Mouse (Mus musculus): ENCODE results near the gene Slc38a3.

Slc38a3 gene

DNA sequence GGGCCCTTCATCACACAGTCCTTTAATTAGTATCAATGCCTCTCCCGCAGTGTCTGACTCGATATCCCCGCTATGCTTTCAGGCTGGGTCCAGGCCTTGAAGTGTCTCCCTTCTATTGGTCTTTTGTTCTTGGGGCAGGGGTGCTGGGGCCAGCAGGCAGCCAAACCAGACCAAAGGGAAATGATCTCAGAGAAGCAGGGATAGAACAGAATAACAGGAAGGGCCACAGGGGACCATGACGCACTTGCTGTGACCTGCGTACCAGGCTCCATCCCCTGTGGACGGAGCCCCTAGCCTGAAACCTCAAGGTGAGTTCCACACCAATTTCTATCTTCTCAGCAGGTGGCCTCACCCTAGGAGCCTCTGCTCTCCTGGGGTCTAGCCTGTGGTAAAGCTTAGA, 51.2 kb downstream of the Slc38a3 start:
- no peak for DNase-seq

DNA sequence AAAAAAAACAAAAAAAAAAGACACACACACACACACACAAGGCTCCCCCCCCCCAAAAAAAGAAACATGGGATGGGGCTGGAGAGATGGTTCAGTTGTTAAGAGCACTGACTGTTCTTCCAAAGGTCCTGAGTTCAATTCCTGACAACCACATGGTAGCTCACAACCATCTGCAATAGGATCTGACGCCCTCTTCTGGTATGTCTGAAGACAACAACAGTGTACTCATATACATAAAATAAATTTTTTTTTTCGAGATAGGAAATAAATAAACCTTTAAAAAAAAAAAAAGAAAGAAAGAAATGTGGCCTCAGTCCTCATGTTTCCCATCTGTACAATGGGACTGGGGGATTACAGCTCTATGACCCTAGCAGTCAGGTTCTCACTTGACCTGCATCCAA, 51.9 kb downstream of the Slc38a3 start:
- no peak for DNase-seq

DNA sequence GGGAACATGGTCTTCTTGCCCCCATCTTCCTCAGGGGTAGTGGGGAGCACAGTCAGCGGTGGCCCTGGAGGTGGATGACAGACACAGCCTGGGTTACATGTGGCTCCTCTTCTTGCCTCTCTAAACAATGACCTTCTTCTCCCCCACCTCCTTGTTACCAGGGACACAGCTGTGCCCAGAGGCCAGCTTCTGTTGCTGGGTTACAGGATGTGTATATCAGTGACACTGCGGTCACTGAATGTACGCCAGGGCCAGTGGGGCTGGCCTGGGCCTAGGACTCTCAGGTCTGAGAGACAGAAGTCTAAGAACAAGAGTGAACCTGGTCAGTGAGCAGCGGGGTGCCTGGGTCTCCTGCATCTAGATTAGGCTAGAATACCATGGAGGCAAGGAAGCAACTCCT, 54.3 kb downstream of the Slc38a3 start:
- DNase-seq: no peak

DNA sequence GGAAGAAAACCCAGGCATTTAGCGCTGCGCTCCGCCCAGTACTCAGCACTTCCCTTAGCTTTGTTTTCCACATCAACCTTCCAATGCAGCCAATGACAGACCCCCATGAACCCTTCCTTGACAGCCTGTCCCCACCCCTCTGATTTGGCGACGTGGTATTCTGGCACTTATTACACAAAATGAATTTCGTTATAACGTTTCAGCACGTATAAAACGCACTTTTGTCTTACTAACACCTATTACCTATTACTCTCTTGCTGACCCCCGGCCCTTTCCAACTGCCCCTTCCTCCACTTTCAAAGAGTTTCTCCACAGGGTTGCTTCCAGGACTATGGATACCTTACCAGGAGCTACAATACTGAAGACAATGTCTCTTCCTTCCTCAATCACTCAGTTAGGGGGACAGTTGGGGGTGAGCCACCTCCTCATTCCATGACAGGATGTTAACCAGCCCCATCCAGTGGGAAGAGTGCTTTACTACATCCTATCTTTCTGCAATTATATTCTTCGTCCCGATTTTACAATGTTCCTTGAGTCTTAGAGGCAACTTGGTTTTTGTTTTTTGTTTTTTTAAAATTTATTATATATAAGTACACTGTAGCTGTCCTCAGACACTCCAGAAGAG, 56.3 kb downstream of the Slc38a3 start:
- no peak for DNase-seq

DNA sequence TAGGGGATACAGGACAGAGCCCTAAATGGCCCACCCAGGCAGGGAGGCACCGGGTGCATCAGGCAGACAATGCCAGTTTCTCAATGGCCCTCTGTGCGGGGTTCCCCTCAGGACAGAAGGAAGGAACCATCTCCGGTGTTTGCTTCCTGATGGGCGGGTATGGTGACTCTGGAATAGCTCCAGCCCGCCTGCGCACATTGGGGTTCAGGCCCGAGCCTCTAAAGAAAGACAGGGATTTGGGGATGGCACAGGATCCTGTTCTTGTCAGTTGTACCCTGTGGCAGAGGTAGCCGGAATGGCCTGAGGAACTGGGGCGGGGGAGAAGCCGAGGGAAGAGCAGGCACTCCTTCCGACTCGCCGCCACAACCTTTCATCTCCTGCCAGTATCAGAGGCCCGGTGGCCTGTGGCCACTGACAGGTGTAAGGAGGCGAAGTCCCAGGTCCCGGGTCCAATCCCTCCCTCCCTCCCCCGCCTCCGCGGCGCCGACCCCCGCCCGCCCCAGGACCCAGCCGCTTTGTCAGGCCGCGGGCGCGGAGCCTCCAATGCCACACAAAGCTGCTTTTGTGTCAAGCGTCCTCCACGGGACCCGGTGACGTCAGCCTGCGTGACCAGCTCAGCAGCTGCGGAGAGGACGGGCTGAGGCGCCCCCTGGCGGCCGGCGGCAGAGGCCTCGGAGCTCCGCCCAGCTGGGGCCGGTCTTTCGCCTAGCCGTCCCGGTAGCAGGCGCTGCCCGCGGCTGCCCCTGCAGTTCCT, 57.0 kb downstream of the Slc38a3 start:
- peak; percentile 99 for DNase-seq

DNA sequence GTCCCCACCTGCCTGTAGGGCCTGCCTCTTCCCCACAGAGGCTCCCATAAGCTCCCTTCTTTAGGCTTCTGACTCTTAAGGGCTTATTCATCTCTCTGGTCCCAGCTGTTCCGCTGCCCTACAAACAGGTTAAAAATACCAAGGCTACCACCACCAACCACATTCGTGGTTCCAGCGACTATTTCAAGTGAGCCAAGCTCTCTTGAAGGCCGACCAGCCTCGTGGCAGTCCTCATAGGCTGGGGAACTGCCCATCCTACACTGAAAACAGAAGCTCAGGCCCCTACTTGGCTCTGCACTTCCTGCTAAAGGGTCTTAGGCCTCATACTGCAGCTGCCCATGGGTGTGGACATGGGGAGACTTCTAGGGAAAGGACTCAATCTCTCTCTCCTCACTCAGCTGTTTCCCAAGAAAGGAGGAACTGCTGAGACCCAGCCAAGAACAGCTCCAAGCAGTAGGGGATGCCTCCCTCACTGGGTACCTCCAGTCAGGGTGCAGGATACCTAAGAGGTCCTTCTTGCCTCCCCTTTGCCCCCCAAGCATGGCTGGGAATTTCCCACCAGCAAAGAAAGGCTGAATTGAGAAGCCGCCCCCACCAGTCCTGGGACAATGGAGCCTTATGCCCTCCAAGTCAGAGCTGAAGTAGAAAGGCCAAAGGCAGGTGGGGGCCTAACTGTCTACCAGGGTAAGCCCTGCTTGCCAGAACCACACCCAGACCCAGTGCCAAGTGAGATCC, 57.7 kb downstream of the Slc38a3 start:
- no peak for DNase-seq

DNA sequence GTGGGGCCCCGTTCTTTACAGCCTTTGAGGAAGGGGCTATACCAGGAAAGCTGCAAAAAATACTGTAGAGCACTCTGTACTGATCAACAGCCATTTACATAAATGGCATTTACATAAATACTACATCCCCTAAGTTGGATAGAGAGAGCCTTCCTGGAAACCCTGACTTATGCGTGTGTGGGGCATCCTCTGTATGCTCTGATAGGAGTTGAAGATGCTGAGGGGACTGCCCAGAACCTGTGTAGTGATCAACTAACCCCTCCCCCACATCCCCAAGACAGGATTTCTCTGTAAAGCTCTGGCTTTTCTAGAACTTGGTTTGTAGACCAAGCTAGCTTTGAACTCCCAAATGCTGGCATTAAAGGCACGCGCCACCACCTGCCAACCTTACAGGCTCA, 59.9 kb downstream of the Slc38a3 start:
- DNase-seq: no peak

DNA sequence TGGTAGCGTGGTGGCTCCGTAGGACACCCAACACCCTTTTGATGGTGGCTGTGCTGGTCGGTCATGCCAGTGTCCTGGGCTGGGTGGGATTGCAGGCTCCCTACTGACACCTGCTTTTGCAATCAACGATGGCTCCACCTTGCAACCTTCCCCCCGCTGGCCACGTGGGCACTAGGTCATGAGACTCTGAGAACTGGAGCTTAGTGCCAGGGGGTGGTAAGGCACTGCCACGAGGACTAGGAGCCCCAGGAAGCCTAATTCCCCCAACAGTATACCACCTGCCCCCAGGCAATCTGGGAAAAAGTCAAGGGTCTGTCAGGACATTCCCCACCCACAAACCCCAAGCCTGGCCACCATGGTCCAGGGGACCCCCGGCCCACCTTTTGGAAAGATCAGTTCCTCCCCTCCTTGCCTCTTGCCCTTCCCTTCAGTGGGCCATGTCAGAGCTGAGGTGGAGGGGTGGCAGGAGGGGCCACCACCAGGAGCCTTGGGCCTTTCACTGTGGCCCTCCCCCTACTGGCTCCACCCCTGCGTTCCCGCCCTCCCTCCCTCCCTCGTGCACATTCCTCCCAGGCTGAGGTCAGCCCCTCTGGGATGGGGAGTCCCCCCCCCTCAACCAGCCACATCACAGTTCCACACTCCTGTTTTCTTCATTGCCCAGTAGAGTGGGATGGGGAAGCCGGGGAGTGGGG, 60.4 kb downstream of the Slc38a3 start, which contains the start of gene Sema3b:
TSS of gene Sema3b (minus strand) at position 489 of the 692 bp plus-strand sequence.
- DNase-seq: no peak

DNA sequence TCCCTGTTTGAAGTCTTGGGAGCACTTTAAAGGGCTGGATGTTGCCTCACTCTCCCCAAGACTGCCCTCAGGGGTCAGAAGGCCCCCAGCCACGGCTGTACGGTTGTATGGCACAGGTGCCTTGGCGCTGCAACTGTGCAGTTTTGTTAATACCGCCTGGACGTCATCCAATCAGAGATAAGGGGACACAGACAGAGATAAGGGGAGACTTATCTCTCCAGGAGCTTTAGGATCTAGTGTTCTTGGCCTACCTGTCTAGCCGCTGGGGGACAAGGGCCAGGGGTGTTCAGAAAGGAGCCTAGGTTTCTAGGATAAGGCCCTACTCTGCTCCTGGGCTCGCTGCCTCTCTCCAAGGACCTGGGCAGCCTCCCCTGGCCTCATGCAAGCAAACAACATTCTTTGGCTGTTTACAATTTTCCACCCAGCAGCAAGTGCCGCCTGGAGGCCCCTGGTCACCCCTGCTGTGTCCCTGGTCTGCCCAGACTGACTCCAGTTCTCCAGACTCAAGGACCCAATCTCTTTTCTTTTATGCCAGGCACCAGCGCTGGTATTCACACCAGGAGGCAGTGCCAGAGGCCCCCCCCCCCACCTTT, 61.6 kb downstream of the Slc38a3 start:
- DNase-seq: no peak

DNA sequence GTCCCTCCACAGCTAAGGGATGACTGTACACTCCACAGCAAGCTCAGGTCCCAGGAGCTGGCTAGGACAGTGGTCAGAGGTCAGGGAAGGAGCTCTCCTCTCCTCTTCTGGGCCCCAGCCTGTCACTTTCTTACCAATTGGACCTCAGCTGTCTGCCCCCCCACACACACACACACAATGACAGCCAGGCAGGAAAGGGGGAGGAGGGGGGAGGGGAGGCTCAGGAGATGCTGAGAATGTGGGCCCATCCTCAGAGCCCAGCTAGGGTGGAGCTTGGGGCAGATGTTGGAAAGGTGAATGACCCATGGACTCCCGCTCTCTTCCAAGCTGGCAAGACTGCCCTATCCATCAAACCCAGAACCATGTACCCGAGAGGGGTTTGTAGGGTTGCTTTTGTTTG, 62.3 kb downstream of the Slc38a3 start:
- DNase-seq: no peak

DNA sequence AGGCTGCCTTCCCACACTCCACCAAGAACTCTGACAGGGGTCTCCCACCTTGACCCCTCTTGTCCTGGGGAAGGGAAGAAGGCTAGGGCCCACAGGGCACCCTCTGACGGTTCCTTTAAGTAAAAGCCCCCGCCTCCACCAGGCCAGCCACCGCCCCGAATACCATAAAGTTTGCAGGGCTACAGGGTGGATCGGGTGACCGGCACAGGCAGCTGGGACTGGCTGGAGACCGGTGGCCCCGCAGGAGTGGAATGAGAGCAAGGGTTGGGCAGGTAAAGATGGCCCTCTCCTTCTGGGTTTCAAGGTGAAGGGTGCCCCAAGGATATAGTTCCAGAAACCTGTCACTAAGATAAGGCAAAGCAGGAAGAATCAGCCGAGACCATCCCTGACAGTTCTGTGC, 62.7 kb downstream of the Slc38a3 start:
- no peak for DNase-seq

DNA sequence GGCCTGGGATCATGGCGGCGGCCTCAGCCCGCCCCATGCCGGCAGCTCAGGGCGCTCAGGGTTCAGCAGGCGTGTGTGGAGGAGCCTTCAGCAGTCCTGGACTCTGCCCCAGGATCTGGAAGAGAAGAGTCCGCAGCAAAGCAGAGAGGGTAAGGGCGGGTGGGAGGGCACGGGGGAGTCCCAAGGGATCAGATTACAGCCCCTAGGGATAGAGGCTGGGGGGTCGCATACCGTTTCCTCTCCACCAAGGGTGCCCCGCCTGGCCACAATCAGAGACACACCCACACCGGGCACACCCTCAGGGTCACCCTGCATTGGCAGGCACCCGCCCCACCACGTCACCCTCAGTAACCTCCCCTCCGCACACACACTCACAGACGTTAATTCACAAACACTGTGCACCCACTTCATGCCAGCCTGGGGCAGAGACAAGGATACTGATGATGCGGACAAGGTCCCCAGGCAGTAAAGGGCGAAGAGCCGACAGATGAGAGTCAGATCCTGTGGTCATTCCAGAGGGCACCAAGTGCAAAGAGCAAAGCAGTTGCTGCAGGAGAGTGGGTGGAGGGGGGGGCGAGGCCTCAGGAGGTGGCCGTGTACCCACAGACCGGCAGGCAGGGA, 64.2 kb downstream of the Slc38a3 start:
- no peak for DNase-seq

DNA sequence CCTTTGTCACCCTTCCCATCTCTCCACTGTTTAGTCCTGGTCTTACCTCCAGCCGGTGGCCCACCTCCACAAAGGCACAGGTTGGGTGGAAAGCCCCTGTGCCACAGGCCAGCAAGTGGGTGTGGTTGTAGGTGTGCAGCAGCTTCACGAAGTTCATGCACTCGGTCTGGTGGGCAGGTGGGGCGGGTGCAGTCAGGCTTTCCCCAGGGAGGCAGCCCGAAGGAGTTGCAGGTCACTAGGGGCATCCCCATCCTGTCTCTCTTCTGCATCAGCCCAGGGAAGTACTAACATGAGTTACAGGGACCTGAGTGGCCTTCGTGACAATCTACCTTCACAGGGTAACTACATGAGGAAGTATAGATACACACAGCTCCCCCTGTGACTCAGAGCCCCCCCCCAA, 66.1 kb downstream of the Slc38a3 start:
- no peak for DNase-seq

DNA sequence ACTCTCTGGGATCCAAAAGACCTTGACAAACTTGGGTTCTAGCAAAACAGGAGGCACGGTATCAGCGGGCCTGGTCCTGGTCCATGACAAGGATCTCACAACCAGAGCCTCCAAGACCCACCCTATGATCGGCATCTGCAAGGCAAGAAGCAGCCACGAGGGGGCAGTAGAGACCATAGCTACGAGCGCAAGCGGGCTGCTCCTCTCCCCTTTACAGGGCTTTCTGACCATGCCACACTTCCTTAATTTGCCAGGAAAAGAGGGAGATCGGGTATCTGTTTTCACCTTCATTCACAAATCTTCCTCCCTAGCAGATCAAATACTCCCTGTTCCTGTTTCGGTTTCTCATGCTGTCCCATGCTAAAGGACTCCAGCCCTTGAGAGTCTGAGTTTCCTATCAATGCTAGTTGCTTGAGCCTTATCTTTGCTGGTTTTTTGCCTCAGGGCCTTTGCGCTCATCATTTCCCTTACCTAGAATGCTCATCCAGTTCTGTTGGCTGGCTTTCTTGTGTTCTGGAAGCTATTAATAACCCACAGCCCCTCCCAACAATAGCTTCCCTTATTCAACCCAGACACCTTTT, 67.2 kb downstream of the Slc38a3 start:
- peak; percentile 97 for DNase-seq

DNA sequence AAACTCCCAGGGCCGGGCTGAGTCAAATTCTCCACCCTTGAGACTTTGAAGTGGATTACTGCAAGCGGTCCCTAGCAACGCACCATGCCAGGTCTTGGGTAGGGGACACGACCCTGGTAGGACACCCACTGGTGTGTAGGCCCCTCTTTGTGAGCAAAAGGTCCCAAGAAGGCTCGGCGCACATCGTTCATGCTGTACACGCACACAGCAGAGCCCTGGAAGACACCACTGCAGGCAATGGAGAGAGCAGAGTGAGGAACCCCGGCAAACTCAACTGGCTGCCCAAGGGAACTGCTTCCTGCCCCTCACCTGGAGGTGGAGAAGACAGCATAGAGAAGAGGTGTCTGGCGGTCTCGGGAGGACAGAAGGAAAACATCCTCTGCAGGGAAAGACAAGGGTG, 68.1 kb downstream of the Slc38a3 start:
- peak; percentile 29 for DNase-seq

DNA sequence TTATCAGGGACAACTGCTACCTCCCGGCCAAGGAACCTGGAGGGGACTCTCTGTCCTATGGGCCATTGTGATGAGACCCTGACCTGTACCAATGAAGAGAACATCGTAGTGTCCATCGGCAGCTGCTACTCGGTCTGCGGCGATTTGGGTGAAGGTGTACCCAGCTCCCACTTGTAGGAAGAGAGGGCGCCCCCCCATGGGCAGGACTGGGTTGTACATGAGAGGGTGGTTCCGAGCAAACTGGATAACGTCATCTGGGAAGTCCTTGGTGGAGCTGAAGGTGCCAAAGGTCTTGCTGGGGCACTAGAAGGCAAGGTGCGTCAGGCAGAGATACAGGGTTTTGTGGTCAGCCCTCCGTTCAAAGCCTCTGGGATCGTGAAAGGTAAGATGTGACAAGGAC, 68.6 kb downstream of the Slc38a3 start:
- DNase-seq: peak; percentile 66
